Mouse (Mus musculus) monocyte, adult 5-6 weeks (primary cell): ENCODE data around the gene Adgrg2. TPM values are rescaled to one million over a fixed set of nuclear protein-coding genes. Genes with fewer than 3 reads are reported as not detected.

ENCODE experiments used
- ATAC-seq: fragments of 153-309, 156-312 bp; replicated peaks from 2 replicates; pipeline ENCODE4 v1.8.0; 2017; ENCODE audit warnings: mild to moderate bottlenecking; ENCODE audit not compliant: low TSS enrichment, insufficient number of reproducible peaks, severe bottlenecking, poor library complexity, low FRiP score
- total RNA-seq: library from RNA; stranded (forward); fragments of 200-1000, 200-491, 200-594 nt; gene quantifications from 3 replicates; pipeline ENCODE4 v1.2.3, GENCODE M21; 2017

Adgrg2 gene
- total RNA-seq, 1 experiment from 2014 or later = not detected

- no peak for ATAC-seq
These were observed 106.0 kb downstream of the Adgrg2 start for GRCm38 (mm10) chrX:160496473-160496872.

- ATAC-seq = no peak
These were observed 110.6 kb downstream of the Adgrg2 start for GRCm38 (mm10) chrX:160501095-160501494.

- ATAC-seq = peak; percentile 16; the same call in 1 of the 2 replicates
These were observed 111.2 kb downstream of the Adgrg2 start for GRCm38 (mm10) chrX:160501687-160502047.

GRCm38 (mm10) chrX:160502048-160503041 is 111.9 kb downstream of the Adgrg2 start, which contains the start of gene Phka2:
TSS of gene Phka2 (plus strand) at chrX:160502166.
- ATAC-seq = peak; percentile 96

GRCm38 (mm10) chrX:160509046-160509445 is 118.6 kb downstream of the Adgrg2 start:
- ATAC-seq = no peak

GRCm38 (mm10) chrX:160510197-160510596 is 119.7 kb downstream of the Adgrg2 start:
- ATAC-seq = peak; percentile 68; the same call in 1 of the 2 replicates

- no peak for ATAC-seq
These were observed 125.5 kb downstream of the Adgrg2 start for GRCm38 (mm10) chrX:160516027-160516426.

- no peak for ATAC-seq
These were observed 152.3 kb downstream of the Adgrg2 start for GRCm38 (mm10) chrX:160542772-160543171.

Other genes starting within 250 kb of the Adgrg2 start
- 17.5 to 40.7 TPM (median 33.9 TPM) in 3 replicates for gene Phka2, start 111.5 kb downstream of the Adgrg2 start, total RNA-seq